Mouse (Mus musculus): ENCODE results near the gene Ypel4. TPM values are rescaled to one million over a fixed set of nuclear protein-coding genes. Genes with fewer than 3 reads are reported as not detected.

Ypel4 gene
- total RNA-seq, 1 experiment: 0.89 TPM

DNA sequence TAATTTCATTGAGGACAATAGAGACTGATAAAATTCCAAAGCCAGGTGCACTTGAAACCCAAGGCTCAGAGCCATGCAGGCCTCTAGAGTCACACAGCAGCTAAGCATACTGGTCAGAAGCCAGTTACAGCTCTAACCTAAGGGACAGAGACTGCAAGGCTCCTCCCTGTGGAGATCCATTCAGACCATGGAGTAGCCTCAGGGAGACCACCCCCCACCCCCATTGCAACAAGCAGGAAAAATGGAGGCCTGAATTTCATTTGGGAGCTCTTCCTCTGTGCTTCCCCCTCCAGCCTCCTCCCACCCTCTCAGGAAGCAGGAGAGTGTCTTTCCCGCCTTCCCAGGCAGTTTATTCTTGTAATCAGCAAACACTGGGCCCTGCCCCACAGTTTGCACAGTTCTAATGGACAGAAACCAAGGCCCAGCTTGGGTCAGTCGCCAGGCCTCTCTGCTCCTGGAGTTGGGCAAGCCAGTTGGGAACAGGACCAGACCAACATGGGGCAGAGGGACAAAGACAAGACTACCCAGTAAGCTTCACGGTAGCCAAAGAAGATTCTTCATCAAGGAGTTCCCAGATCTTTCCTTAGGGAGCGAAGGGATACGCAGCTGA is 8.1 kb downstream of the Ypel4 start:
- TF ChIP-seq CHD2 (IDR thresholded peaks at IDR 0.05; ENCODE audit: low read depth, low read length) (no peak), ZNF384 (IDR thresholded peaks at IDR 0.05; ENCODE audit: low read depth, low read length) (no peak), ZC3H11A (IDR thresholded peaks at IDR 0.05; ENCODE audit: borderline replicate concordance, low read depth, low read length) (no peak), HCFC1 (IDR thresholded peaks at IDR 0.05; ENCODE audit: borderline replicate concordance, insufficient read depth, low read length) (no peak), MAFK (IDR thresholded peaks at IDR 0.05; ENCODE audit: insufficient read depth, low read depth, low read length) (no peak)
- DNase-seq (ENCODE audit: low read depth, low spot score): no peak
- peak overlapping the region; percentile 99 for H3K27ac ChIP-seq (ENCODE audit: insufficient read depth, low read depth, low read length, poor library complexity, severe bottlenecking)
- peaks cover 13% of the 10 kb centered on the region for H3K36me3 ChIP-seq (ENCODE audit: control insufficient read depth, insufficient read depth, low read length, poor library complexity, severe bottlenecking)
- in situ Hi-C loops (cut with MboI; ENCODE audit: low sequenced_read_pairs in 2 of 2, unreplicated experiment in 2 of 2): no loop called here
- peak overlapping the region; percentile 85 to 99 for H3K4me3 ChIP-seq (ENCODE audit: insufficient read depth in 1 of 2, low read depth in 1 of 2, low read length in 2 of 2, poor library complexity in 1 of 2, severe bottlenecking in 1 of 2)
- peaks cover 8 to 12% of the 10 kb centered on the region in 2 experiments; a peak in 3 of 4 replicates for H3K4me1 ChIP-seq (ENCODE audit: control insufficient read depth in 2 of 2, insufficient read depth in 2 of 2, low read length in 2 of 2, poor library complexity in 1 of 2)
- H3K9me3 ChIP-seq (ENCODE audit: control insufficient read depth, insufficient read depth, low read depth, low read length): no peaks in the 10 kb centered on the region
- peak overlapping the region; percentile 99 for H3K9ac ChIP-seq (ENCODE audit: insufficient read depth, low read depth, low read length, poor library complexity, severe bottlenecking)

- peaks cover 5 to 8% of the 10 kb centered on the region in 2 experiments; a peak in 3 of 4 replicates for H3K4me1 ChIP-seq (ENCODE audit: control insufficient read depth in 2 of 2, insufficient read depth in 2 of 2, low read length in 2 of 2, poor library complexity in 1 of 2)
- peaks cover 13% of the 10 kb centered on the region for H3K36me3 ChIP-seq (ENCODE audit: control insufficient read depth, insufficient read depth, low read length, poor library complexity, severe bottlenecking)
- peak overlapping the region; percentile 85 to 99 for H3K4me3 ChIP-seq (ENCODE audit: insufficient read depth in 1 of 2, low read depth in 1 of 2, low read length in 2 of 2, poor library complexity in 1 of 2, severe bottlenecking in 1 of 2)
- H3K9me3 ChIP-seq (ENCODE audit: control insufficient read depth, insufficient read depth, low read depth, low read length): no peaks in the 10 kb centered on the region
- in situ Hi-C loops (cut with MboI; ENCODE audit: low sequenced_read_pairs in 2 of 2, unreplicated experiment in 2 of 2): no loop called here
- TF ChIP-seq ZNF384 (IDR thresholded peaks at IDR 0.05; ENCODE audit: low read depth, low read length) (no peak), HCFC1 (IDR thresholded peaks at IDR 0.05; ENCODE audit: borderline replicate concordance, insufficient read depth, low read length) (peak; percentile 72), CHD2 (IDR thresholded peaks at IDR 0.05; ENCODE audit: low read depth, low read length) (peak; percentile 44; the same call in 1 of the 2 replicates)
- peak overlapping the region; percentile 99 for H3K9ac ChIP-seq (ENCODE audit: insufficient read depth, low read depth, low read length, poor library complexity, severe bottlenecking)
- peak; percentile 95 for DNase-seq (ENCODE audit: low read depth, low spot score)
- peak overlapping the region; percentile 99 for H3K27ac ChIP-seq (ENCODE audit: insufficient read depth, low read depth, low read length, poor library complexity, severe bottlenecking)
Observed at GRCm38 (mm10) chr2:84742451-84743283, 8.8 kb downstream of the Ypel4 start.

DNA sequence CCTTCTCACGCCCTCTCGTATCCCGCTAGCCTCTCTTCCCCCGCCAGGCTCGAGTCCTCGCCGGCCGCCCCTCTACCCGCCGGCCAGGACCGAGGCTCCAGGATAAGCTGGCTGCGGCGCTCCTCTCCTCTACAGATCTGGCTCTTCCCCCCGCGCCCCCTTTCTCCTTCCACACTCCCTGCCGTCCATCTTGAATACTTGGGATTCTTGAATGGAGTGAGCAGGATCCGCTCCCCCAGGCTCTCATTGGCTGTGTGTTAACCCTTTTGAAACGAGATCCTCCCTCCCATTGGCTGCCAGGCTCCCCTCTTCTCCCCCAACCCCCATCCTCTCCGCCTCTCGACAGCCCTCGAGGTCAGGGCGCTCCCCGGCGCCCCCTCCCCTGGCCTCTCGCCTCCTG is 9.7 kb downstream of the Ypel4 start, which contains the start of gene Gm19426:
Gene Gm19426, minus strand, starts transcription at position 95 of the 400 bp plus-strand sequence.
- Histone ChIP-seq H3K4me3 (ENCODE audit: insufficient read depth in 1 of 2, low read depth in 1 of 2, low read length in 2 of 2, poor library complexity in 1 of 2, severe bottlenecking in 1 of 2) (peak within 1 kb of the TSS; percentile 85 to 99), H3K4me1 (ENCODE audit: control insufficient read depth in 2 of 2, insufficient read depth in 2 of 2, low read length in 2 of 2, poor library complexity in 1 of 2) (peaks cover 3 to 8% of the 10 kb centered on the region in 2 experiments; a peak in 2 of 4 replicates), H3K27ac (ENCODE audit: insufficient read depth, low read depth, low read length, poor library complexity, severe bottlenecking) (peak within 1 kb of the TSS; percentile 99), H3K9ac (ENCODE audit: insufficient read depth, low read depth, low read length, poor library complexity, severe bottlenecking) (peak within 1 kb of the TSS; percentile 99), H3K9me3 (ENCODE audit: control insufficient read depth, insufficient read depth, low read depth, low read length) (no peaks in the 10 kb centered on the region), H3K36me3 (ENCODE audit: control insufficient read depth, insufficient read depth, low read length, poor library complexity, severe bottlenecking) (peaks cover 13% of the 10 kb centered on the region)
- in situ Hi-C loops (cut with MboI; ENCODE audit: low sequenced_read_pairs in 2 of 2, unreplicated experiment in 2 of 2): no loop called here
- DNase-seq (ENCODE audit: low read depth, low spot score): peak; percentile 92
- TF ChIP-seq HCFC1 (IDR thresholded peaks at IDR 0.05; ENCODE audit: borderline replicate concordance, insufficient read depth, low read length) (0 out of 2 replicates have a peak, but pooled peaks have one; percentile 20), CHD2 (IDR thresholded peaks at IDR 0.05; ENCODE audit: low read depth, low read length) (peak; percentile 65; the same call in 1 of the 2 replicates), ZC3H11A (IDR thresholded peaks at IDR 0.05; ENCODE audit: borderline replicate concordance, low read depth, low read length) (no peak)

GRCm38 (mm10) chr2:84744126-84744525 is 10.3 kb downstream of the Ypel4 start:
- Histone ChIP-seq H3K9ac (ENCODE audit: insufficient read depth, low read depth, low read length, poor library complexity, severe bottlenecking) (peak overlapping the region; percentile 89), H3K36me3 (ENCODE audit: control insufficient read depth, insufficient read depth, low read length, poor library complexity, severe bottlenecking) (peaks cover 13% of the 10 kb centered on the region), H3K4me3 (ENCODE audit: insufficient read depth in 1 of 2, low read depth in 1 of 2, low read length in 2 of 2, poor library complexity in 1 of 2, severe bottlenecking in 1 of 2) (peak overlapping the region; percentile 85 to 99), H3K9me3 (ENCODE audit: control insufficient read depth, insufficient read depth, low read depth, low read length) (no peaks in the 10 kb centered on the region), H3K4me1 (ENCODE audit: control insufficient read depth in 2 of 2, insufficient read depth in 2 of 2, low read length in 2 of 2, poor library complexity in 1 of 2) (peaks cover 3 to 5% of the 10 kb centered on the region in 2 experiments; a peak in 2 of 4 replicates), H3K27ac (ENCODE audit: insufficient read depth, low read depth, low read length, poor library complexity, severe bottlenecking) (peak overlapping the region; percentile 95)
- no peak for TF ChIP-seq ZC3H11A (IDR thresholded peaks at IDR 0.05; ENCODE audit: borderline replicate concordance, low read depth, low read length)
- peak; percentile 51; the same call in 1 of the 2 replicates for TF ChIP-seq HCFC1 (IDR thresholded peaks at IDR 0.05; ENCODE audit: borderline replicate concordance, insufficient read depth, low read length)
- TF ChIP-seq ZNF384 (IDR thresholded peaks at IDR 0.05; ENCODE audit: low read depth, low read length): 0 out of 2 replicates have a peak, but pooled peaks have one; percentile 27
- TF ChIP-seq MAFK (IDR thresholded peaks at IDR 0.05; ENCODE audit: insufficient read depth, low read depth, low read length): no peak
- peak; percentile 44; the same call in 1 of the 2 replicates for TF ChIP-seq CHD2 (IDR thresholded peaks at IDR 0.05; ENCODE audit: low read depth, low read length)
- in situ Hi-C loops (cut with MboI; ENCODE audit: low sequenced_read_pairs in 2 of 2, unreplicated experiment in 2 of 2): no loop called here
- peak; percentile 79 for DNase-seq (ENCODE audit: low read depth, low spot score)

Measured in ES-E14 (cell line).